Mouse (Mus musculus) lung, postnatal 4 days (tissue): ENCODE data around the gene Trmt13.
A peak's percentile ranks its signal among the peaks of the same experiment; 100 is the strongest.
"Not testable (repeated sequence)": the region's sequence is repeated elsewhere in the genome, so short reads cannot be mapped to it uniquely, and the experiment has no call there.

ENCODE experiments used
- DNase-seq, 2 experiments: peaks; one replicate each; pipeline ENCODE4 v3.0.0; 2021

The Trmt13 gene

GRCm38 (mm10) chr3:116614295-116614892 lies at the start of gene Trmt13:
Gene Trmt13 (minus strand): TSS chr3:116614587.
- DNase-seq: peak; percentile 22 to 50

DNA sequence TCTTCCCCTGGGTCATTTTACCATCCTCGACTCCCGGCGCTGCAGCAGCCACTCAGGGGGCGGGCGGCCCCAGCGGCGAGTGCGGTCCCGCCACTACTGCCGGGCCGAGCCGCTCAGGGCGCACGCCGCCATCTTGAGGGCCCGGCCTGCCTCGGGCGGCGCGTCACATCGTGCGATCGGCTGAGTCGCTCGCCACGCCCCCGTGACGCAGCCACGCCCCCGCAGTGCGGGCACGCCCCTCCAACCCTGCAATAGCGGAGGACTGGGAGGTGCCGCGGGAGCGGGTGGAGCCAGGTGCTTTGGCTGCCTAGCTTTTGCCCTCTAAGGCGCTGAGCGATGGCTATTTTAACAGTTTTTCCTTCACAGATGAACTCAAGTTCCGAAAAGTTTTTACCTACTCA lies 48.1 kb upstream of the Trmt13 start, which contains the start of gene Mfsd14a:
Gene Mfsd14a, minus strand, starts transcription at position 215 of the 401 bp plus-strand sequence.
- DNase-seq: peak; percentile 99 to 100

DNA sequence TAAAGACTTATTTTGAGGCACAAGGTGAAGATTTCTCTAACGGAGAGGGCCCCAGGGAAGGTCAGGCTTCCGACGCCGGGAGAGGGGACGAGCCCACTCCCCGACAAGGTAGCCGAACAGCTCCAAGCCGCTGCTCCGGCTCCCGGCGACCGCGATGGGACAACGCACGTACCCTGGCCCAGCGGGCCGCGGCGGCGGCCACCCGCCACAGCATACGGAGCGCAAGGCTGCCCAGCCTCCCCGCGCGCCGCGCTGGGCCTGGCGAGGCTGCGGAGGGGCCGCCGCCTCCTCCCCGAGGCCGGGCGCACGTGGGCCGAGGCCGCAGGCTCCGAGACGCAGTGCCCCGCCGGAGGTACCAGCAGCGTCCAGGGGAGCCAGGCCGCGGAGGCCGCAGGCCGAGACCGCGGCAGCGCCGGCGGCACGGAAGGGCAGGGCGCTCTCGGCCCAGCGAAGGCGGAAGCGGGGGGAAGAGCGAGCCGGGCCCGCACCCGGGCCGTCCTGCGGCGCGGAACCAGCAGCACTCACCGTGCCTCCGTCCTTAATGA lies 47.6 kb upstream of the Trmt13 start:
- DNase-seq: no peak

DNA sequence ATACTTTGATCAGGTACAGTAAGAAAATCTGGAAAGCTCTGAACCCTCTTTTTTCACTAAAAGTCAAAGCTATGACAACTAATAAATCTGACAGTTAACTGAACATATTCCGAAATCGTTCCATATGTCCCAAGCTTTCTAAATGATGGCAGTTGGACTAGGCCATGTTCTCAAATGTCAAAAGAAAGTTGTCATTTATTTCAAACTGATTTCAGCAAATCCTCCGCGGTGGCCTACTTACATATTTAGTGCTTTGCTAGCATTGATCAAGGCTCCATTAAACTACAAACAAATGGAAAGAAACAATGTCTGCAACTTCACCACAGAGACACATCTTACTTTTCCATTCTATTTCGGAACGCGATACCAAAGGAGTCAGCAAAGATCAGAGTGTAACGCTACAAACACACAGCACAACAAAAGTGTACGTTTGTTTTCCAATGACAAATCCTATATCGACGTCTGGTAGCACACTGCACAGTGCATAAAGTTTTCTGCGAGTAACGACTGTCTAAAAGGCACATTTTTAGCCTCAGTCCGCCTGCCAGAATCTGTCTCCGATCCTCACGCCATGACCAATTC lies 47.0 kb upstream of the Trmt13 start:
- no peak for DNase-seq

DNA sequence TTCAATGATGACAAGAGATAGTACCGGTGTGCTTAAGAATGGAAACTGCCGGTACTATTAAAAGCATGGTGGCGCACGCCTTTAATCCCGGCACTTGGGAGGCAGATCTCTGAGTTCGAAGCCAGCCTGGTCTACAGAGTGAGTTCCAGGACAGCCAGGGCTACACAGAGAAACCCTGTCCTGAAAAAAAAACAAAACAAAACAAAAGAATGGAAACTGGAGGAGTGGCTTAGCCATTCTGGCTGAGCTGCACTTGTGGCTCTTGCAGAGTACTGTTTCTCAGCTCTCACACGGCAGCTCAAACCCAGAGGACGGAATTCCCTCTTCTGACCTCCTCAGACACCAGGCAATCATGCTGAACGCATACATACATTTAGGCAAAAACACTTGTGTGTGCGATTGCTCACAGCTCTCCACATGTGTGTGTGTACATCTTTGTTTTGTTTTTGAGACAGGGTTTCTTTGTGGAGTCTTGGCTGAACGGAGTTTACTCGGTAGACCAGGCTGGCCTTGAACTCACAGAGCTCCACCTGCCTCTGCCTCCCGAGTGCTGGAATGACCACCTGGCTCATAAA lies 45.6 kb upstream of the Trmt13 start:
- no peak for DNase-seq

DNA sequence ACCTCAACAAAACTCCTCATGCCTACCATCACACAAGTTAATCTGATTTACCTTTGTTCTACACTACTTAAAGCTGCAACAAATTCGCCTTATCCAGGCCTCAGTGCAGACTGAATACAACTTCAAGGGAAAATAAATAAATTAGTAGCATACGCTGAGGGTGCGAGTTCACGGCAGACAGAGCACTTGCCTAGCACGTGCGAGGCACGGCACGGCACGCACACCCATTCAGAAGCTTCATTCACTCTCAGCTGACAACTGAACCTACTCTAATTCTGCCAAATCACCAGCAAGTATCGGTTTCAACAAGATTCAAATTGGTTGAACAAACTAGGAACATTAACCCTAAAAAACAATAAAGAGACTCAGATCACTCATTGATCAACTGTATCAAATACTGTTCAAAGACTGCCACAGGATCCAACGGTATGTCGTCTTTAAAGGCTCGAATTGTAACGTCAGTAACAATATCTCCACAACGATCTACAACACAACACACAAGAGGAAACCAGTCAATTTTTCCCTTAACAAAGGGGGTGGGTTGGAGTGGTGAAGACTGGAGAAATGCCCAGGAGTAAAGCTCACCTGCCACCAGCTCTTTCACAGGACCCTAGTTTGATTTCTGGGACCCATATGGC lies 44.7 kb upstream of the Trmt13 start:
- DNase-seq: no peak

GRCm38 (mm10) chr3:116656184-116656965 lies 42.0 kb upstream of the Trmt13 start:
- no peak for DNase-seq

GRCm38 (mm10) chr3:116654051-116654450 lies 39.7 kb upstream of the Trmt13 start:
- not testable (repeated sequence) for DNase-seq

GRCm38 (mm10) chr3:116653278-116653945 lies 39.0 kb upstream of the Trmt13 start:
- DNase-seq: no peak

GRCm38 (mm10) chr3:116652033-116652446 lies 37.7 kb upstream of the Trmt13 start:
- DNase-seq: no peak

DNA sequence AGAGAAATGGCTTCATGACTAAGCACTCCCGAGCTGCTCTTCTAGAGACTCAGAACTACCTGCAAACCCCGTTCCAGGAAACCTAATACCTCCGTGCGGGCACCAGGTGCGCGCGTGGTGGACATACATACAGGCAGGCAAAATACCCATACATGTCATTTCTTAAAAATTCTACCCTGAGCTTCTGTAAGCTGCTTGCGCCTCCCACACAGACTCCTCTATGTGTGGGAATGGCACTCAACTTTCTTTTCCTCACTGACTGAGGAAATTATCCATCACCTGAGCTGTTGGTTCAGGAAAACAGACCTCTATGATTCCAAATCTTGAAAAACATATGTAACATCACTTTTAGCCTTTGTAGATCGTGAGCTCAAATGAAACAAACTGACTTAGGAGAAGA lies 36.3 kb upstream of the Trmt13 start:
- DNase-seq: no peak

DNA sequence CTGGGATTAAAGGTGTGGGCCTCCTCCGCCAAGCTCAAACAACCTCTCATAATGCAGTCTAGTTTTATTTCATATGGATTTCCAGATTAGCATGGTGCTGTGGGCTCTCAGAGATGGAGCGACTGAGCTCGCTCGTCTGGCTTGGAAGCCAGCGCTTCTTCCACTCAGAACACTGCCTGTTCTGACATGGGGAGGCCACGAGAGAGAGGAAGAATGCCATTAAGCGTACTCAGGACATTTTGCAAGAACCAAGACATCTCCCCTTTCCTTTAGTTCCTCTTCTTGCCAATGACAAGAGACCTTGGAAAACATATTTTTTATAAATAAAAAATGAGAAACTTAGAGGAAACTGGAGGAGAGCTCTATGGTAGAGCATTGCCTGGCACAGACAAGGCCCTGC lies 34.4 kb upstream of the Trmt13 start:
- DNase-seq: no peak

DNA sequence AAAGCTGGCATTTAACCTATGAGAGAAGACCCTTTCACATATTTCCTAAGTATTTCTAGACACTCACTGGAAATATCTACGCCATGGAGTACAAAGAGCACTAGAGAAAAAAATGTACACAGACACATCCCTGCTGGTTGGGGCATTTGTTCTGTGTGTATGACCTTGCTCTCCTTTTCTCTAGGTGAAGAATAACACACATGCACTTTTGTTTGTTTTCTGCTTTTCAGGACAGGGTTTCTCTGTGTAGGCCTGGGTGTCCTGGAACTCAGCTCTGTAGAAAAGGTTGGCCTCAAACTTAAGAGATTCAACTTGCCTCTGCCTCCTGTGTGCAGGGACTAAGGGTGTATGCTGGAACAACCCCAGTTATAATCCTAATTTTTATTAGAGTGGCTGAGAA lies 32.0 kb upstream of the Trmt13 start:
- DNase-seq: no peak

GRCm38 (mm10) chr3:116642373-116642772 lies 28.0 kb upstream of the Trmt13 start:
- DNase-seq: no peak

DNA sequence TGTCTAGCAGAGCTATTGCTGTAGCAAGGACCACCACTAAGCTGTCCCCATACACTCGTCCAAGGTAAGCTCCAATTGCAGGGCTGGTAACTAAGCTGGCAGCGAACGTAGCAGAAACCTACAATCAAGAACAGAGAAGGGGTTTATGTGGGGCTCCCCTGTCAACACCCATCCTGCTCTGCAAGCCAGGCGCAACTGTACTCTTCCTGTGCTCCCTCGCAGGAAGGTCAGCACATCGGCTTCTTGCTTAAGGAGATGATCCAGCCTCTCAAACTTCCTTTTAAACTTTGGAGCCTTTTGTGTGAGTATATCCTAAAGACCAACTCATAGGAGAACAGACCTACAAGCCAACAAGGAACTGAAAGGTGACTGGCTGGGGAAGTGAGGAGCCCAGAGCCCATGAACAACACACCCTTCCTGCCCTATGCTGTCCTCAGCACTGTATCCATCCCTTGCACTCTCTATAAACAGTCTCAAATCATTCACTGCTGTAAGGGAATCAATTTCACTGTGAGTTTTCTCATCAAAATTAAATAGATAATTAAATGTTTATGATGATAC lies 27.5 kb upstream of the Trmt13 start:
- no peak for DNase-seq

DNA sequence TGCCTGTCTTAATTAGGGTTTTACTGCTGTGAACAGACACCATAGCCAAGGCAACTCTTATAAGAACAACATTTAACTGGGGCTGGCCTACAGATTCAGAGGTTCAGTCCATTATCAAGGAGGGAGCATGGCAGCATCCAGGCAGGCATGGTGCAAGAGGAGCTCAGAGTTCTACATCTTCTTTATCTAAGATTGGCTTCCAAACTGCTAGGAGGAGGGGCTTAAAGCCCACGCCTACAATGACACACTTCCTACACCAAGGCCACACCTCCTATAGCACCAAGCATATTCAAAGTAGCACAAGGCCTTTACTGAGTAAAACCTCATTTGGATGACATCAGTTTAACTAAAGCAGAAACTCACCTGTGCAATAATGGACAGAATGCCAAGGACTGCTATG lies 25.6 kb upstream of the Trmt13 start:
- DNase-seq: no peak

DNA sequence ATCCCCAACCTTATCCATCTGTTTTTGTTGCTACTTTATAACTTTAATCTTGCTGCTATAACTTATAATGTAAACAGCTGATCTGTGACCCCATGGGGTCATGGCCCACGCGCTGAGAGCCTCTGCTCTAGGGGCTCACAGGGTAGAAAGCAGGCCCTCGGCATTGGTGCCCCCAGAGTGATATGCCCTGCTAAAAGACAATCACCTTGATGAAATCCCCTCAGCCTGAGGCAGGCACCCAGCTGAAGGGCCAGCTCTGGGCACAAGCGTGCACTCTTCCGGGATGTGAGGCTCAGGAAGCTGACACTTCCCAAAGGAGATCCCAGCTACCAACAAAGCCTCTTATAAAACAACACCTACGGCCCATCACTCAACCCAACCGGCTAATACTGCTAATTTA lies 24.2 kb upstream of the Trmt13 start:
- no peak for DNase-seq

GRCm38 (mm10) chr3:116637693-116638476 lies 23.5 kb upstream of the Trmt13 start:
- DNase-seq: no peak

DNA sequence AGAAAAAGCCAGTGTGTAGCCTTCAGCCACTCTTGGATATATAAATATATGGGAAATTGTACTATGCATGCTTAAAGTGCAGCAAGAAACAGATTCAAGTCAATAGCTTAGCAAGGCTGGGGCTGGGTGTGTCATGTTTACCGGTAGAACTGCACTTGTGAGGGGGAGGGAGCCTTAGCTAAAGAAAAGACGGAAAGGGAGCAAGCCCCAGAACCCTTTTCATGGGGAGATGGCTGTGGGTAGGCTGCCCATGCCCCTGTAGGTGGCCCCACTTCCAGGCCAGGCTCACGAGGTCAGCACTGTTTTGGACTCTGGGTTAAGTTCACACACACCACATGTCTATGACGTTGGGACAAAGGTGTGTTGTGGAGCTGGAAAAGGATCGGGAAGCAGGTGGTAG lies 21.4 kb upstream of the Trmt13 start:
- DNase-seq: no peak

DNA sequence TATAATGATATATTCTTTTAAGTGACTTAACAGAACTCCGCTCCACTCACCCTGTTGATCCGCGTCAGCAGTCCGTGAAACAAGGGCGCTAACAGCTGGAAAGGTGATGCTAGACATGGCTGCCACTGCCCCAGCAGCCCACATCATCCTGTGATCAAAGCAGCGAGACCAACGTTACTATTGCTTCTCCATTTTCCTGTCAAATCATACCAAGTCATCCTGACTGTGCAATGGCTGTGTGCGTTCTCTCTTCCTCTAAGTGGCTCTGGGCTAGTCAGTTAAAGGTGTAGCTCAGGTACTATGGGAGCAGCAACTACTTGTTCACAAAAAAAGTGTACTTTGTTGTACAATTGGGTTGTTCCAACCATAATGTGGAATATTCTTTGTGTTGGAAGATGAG lies 20.5 kb upstream of the Trmt13 start:
- no peak for DNase-seq

GRCm38 (mm10) chr3:116634091-116634490 lies 19.7 kb upstream of the Trmt13 start:
- no peak for DNase-seq
